In the genomic region with DNA sequence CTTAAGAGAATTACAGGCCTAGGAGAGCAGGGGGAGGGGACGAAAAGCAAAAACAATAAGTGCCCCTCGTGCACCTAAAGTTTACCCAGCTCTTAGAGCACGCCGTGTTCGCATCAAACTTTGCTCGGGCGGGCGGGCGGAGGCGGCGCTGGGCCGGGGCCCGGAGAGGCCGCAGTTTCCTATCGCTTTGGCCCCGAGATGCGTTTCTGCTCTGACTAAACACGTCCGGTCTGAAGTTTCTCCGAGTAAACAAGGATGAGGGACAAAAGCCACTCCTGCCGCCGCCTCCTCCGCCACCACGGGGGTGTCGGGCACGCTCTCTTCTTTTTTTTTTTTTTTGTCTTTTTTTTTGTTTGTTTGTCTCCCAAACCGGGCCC, we compare ENCODE assay signal across 8 mouse cellular contexts. TPM values are rescaled to one million over a fixed set of nuclear protein-coding genes. Genes with fewer than 3 reads are reported as not detected.
DNase-seq lines count a peak whose midpoint lies in the region; ATAC-seq and TF ChIP-seq lines count a peak whose summit lies in the region.

No protein-coding gene starts in this region.

- under 1% methylated on average over 27 of the region's 27 CpGs for WGBS in embryonic facial prominence, embryonic 12.5 days
- under 1% methylated on average over 25 of the region's 27 CpGs for WGBS in hindbrain, embryonic 14.5 days
- WGBS in liver, embryonic 15.5 days (ENCODE audit: insufficient replicate concordance), result under 1% methylated on average over 27 of the region's 27 CpGs
- under 1% methylated on average over 27 of the region's 27 CpGs for WGBS in neural tube, embryonic 12.5 days

- no peaks in the 10 kb centered on the region for H3K9me3 ChIP-seq in embryonic facial prominence, embryonic 12.5 days
- H3K9me3 ChIP-seq in hindbrain, embryonic 14.5 days (ENCODE audit: control insufficient read depth, low read length), result no peaks in the 10 kb centered on the region
- no peaks in the 10 kb centered on the region for H3K9me3 ChIP-seq in liver, embryonic 15.5 days (replicated peaks)
- H3K9me3 ChIP-seq in neural tube, embryonic 12.5 days, result no peaks in the 10 kb centered on the region

- H3K4me1 ChIP-seq in testis, adult 2 months (ENCODE audit: control insufficient read depth, insufficient read depth, low read length), result peaks cover 3% of the 10 kb centered on the region
- peaks cover 6% of the 10 kb centered on the region; the same call in 1 of the 2 replicates for H3K4me1 ChIP-seq in embryonic facial prominence, embryonic 12.5 days
- peaks cover 18% of the 10 kb centered on the region for H3K4me1 ChIP-seq in hindbrain, embryonic 14.5 days (replicated peaks; ENCODE audit: control insufficient read depth, insufficient read depth, low read length)
- H3K4me1 ChIP-seq in liver, embryonic 15.5 days (replicated peaks), result peaks cover 26% of the 10 kb centered on the region
- peaks cover 12% of the 10 kb centered on the region for H3K4me1 ChIP-seq in neural tube, embryonic 12.5 days

- no peak for TF ChIP-seq CTCF in testis, adult 2 months (IDR thresholded peaks at IDR 0.05; ENCODE audit: control insufficient read depth, insufficient read depth, insufficient replicate concordance, low read depth, low read length)

- TF ChIP-seq POLR2A in testis, adult 2 months (IDR thresholded peaks at IDR 0.05; ENCODE audit: control insufficient read depth, low read depth, low read length), result no peak

- no peak for DNase-seq in testis, postnatal 10 days (ENCODE audit: low spot score)
- DNase-seq in hindbrain, embryonic 14.5 days (ENCODE audit: low spot score), result peak; percentile 32
- no peak for DNase-seq in adrenal gland, adult 8-10 months
- DNase-seq in cerebellum, postnatal 14 days, result no peak

- H3K9ac ChIP-seq in embryonic facial prominence, embryonic 12.5 days, result peak overlapping the region; percentile 100
- H3K9ac ChIP-seq in hindbrain, embryonic 14.5 days, result peak overlapping the region; percentile 99
- peak overlapping the region; percentile 97 for H3K9ac ChIP-seq in liver, embryonic 15.5 days
- peak overlapping the region; percentile 99 for H3K9ac ChIP-seq in neural tube, embryonic 12.5 days

- H3K27ac ChIP-seq in testis, adult 2 months (ENCODE audit: control insufficient read depth, insufficient read depth, low read depth, low read length), result peak overlapping the region; percentile 71
- H3K27ac ChIP-seq in embryonic facial prominence, embryonic 12.5 days, result peak overlapping the region; percentile 100
- H3K27ac ChIP-seq in hindbrain, embryonic 14.5 days, result peak overlapping the region; percentile 99
- H3K27ac ChIP-seq in liver, embryonic 15.5 days (replicated peaks), result peak overlapping the region; percentile 97
- H3K27ac ChIP-seq in neural tube, embryonic 12.5 days, result peak overlapping the region; percentile 99

- no peaks in the 10 kb centered on the region for H3K36me3 ChIP-seq in testis, adult 2 months (ENCODE audit: control insufficient read depth, insufficient read depth, low read length)
- peaks cover 16% of the 10 kb centered on the region for H3K36me3 ChIP-seq in embryonic facial prominence, embryonic 12.5 days
- peaks cover 25% of the 10 kb centered on the region for H3K36me3 ChIP-seq in hindbrain, embryonic 14.5 days (replicated peaks; ENCODE audit: control insufficient read depth, insufficient read depth)
- peaks cover 30% of the 10 kb centered on the region for H3K36me3 ChIP-seq in liver, embryonic 15.5 days (replicated peaks)
- peaks cover 18% of the 10 kb centered on the region for H3K36me3 ChIP-seq in neural tube, embryonic 12.5 days

- H3K27me3 ChIP-seq in testis, adult 2 months (ENCODE audit: control insufficient read depth, insufficient read depth, low read length), result no peaks in the 10 kb centered on the region
- H3K27me3 ChIP-seq in embryonic facial prominence, embryonic 12.5 days, result no peaks in the 10 kb centered on the region
- H3K27me3 ChIP-seq in hindbrain, embryonic 14.5 days (ENCODE audit: control insufficient read depth, insufficient read depth, low read length), result no peaks in the 10 kb centered on the region
- H3K27me3 ChIP-seq in liver, embryonic 15.5 days, result no peaks in the 10 kb centered on the region
- no peaks in the 10 kb centered on the region for H3K27me3 ChIP-seq in neural tube, embryonic 12.5 days (replicated peaks)

- peak overlapping the region; percentile 92 for H3K4me2 ChIP-seq in embryonic facial prominence, embryonic 12.5 days (replicated peaks)
- H3K4me2 ChIP-seq in hindbrain, embryonic 14.5 days (replicated peaks), result peak overlapping the region; percentile 86
- peak overlapping the region; percentile 99 for H3K4me2 ChIP-seq in liver, embryonic 15.5 days
- peak overlapping the region; percentile 83 for H3K4me2 ChIP-seq in neural tube, embryonic 12.5 days (replicated peaks)

- no peak for ATAC-seq in embryonic facial prominence, embryonic 12.5 days (ENCODE audit: insufficient number of reproducible peaks, insufficient read depth, low FRiP score, low TSS enrichment)
- ATAC-seq in hindbrain, embryonic 14.5 days (ENCODE audit: low FRiP score), result no peak
- no peak for ATAC-seq in liver, embryonic 15.5 days (ENCODE audit: insufficient read depth)
- ATAC-seq in neural tube, embryonic 12.5 days (ENCODE audit: low FRiP score, low read depth), result no peak

- peak overlapping the region; percentile 77 for H3K4me3 ChIP-seq in testis, adult 2 months (ENCODE audit: control insufficient read depth, low read depth, low read length)
- H3K4me3 ChIP-seq in embryonic facial prominence, embryonic 12.5 days, result peak overlapping the region; percentile 88
- H3K4me3 ChIP-seq in hindbrain, embryonic 14.5 days (replicated peaks; ENCODE audit: low read length), result peak overlapping the region; percentile 86
- peak overlapping the region; percentile 92 for H3K4me3 ChIP-seq in liver, embryonic 15.5 days (replicated peaks)
- H3K4me3 ChIP-seq in neural tube, embryonic 12.5 days, result peak overlapping the region; percentile 77

RNA-seq across cellular contexts. Expression of a gene that starts 56.2 kb away (rescaled TPM):
- not detected in 2 replicates for polyA plus RNA-seq in testis, adult 2 months (2012; rRNA removed)
- 3.4 and 4.0 TPM in 2 replicates for polyA plus RNA-seq in embryonic facial prominence, embryonic 12.5 days (2016; fragmentation: Nextera tagmentation; extraction: Ambion mirVana)
- 0.33 and 2.6 TPM in 2 replicates for polyA plus RNA-seq in hindbrain, embryonic 14.5 days (2014; fragmentation: Nextera tagmentation; extraction: Ambion mirVana)
- 1.1 TPM in 1 of 2 replicates, not detected in the other for polyA plus RNA-seq in liver, embryonic 15.5 days (2015; fragmentation: Nextera tagmentation; extraction: Ambion mirVana)
- polyA plus RNA-seq in neural tube, embryonic 12.5 days (2016; fragmentation: Nextera tagmentation; extraction: Ambion mirVana), result 2.6 and 3.6 TPM in 2 replicates
- total RNA-seq in adrenal gland, adult 8-10 months (2022), result 1 to 10 TPM; 1.7 to 6.9 (median 5.2) TPM
